Mouse (Mus musculus) brain, embryonic 14.5 days (tissue): ENCODE measurements around the gene Rad51d.

ENCODE experiments used
- CTCF ChIP-seq: fragments of 200-500 bp; IDR thresholded peaks from 2 replicates; pipeline ENCODE4 v1.5.1; 2012; ENCODE audit warnings: inconsistent platforms, mild to moderate bottlenecking, moderate library complexity, borderline replicate concordance; ENCODE audit not compliant: insufficient read depth, insufficient read length; ENCODE audit errors: extremely low read depth
- POLR2A ChIP-seq: fragments of 200-500 bp; IDR thresholded peaks from 2 replicates; pipeline ENCODE4 v1.6.1; 2012; ENCODE audit warnings: mild to moderate bottlenecking, inconsistent platforms, borderline replicate concordance; ENCODE audit not compliant: poor library complexity, insufficient read depth, insufficient read length, severe bottlenecking; ENCODE audit errors: extremely low read depth

DNA sequence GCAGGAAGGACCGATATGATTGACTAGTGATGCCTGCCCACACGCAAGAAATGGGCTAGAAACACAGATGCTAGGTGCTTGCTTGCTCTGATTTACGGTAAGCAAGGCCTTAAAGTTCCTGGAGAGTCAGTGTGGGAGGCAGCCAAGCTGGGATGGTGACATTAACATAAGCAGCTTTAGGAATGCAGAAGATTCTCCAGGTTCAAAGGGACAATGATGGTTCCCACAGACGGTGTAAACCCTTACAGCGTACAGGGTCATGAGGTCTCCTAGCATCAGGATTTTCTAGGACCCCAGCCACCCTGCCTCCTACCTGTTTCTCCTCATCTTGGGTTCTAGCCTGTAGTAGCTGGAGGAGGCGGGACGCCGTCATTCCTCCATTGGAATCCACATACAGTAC is 7.2 kb downstream of the Rad51d start:
- TF ChIP-seq CTCF (no peak), POLR2A (no peak)
